Mouse (Mus musculus) testis, adult 2 months (tissue): ENCODE measurements at regions not wholly inside any gene's neighbourhood (a gene's known extent, or its start where the extent isn't known, plus 50 kb on each side); places are given as distances from the start of the nearest gene placed in this dataset.

ENCODE experiments used
- CTCF ChIP-seq: fragments of 200-500 bp; IDR thresholded peaks from 2 replicates; pipeline ENCODE4 v1.5.1; 2012; ENCODE audit warnings: low read depth, mild to moderate bottlenecking, inconsistent platforms, low read length, moderate library complexity; ENCODE audit not compliant: control insufficient read depth, insufficient read depth, insufficient replicate concordance
- POLR2A ChIP-seq: fragments of 200-500 bp; IDR thresholded peaks from 2 replicates; pipeline ENCODE4 v1.6.1; 2012; ENCODE audit warnings: low read depth, mild to moderate bottlenecking, inconsistent platforms, low read length, moderate library complexity; ENCODE audit not compliant: control insufficient read depth

GRCm38 (mm10) chr2:148497452-148498302, 54.3 kb upstream of the Cd93 start:
- TF ChIP-seq CTCF, result no peak
- TF ChIP-seq POLR2A, result no peak
